Mouse (Mus musculus): ENCODE results near the gene Nucks1. TPM values are rescaled to one million over a fixed set of nuclear protein-coding genes. Genes with fewer than 3 reads are reported as not detected.

Nucks1 gene
- total and polyA plus RNA-seq, 2 experiments from 2014 or later, result 51.7 to 121 TPM

DNA sequence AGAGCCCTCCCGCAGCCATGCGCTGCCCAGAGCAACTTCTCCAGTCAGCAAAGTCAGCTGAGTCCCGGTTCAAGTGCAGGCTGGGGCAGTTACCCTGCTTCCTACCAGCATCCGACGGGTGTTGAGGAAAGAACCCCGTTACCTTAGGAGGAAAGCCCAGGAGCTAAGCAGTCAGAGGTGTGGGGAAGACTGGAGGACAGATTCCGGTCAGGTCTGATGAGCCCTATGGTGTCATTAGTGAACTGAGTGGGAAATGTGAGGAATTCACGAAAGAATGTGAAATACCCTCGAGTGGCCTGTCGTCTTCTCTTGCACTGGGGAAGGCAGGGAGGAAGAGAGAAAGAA is 42.4 kb upstream of the Nucks1 start:
- ATAC-seq (ENCODE audit: low FRiP score), result no peak
- WGBS, result 40% methylated on average over 10 of the region's 10 CpGs
- peak overlapping the region; percentile 46; the same call in 1 of the 2 replicates for H3K9ac ChIP-seq (replicated peaks; ENCODE audit: low read length, poor library complexity, severe bottlenecking)

DNA sequence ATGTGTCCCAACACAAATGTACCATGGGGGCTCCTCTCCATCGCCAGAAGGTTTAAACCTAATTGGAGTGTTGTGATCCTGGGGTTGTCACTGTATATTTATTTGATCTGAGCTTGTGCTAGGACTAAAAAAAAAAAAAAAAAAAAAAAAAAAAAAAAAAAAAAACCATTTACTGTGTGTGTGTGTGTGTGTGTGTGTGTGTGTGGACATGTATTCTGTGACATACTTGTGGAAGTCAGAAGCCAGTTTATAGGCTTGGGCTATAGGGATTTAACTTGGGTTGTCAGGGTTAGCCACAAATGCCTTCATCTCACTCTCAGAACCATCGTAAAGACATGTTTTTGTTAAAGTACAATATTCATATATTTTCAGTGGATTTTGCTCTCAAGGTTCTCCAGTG is 40.8 kb upstream of the Nucks1 start:
- Histone ChIP-seq H3K27me3 (ENCODE audit: insufficient read depth, low read length) (no peaks in the 10 kb centered on the region), H3K27ac (ENCODE audit: low read depth, low read length) (no peak overlapping the region), H3K4me1 (ENCODE audit: insufficient read depth, low read length) (no peaks in the 10 kb centered on the region), H3K4me3 (ENCODE audit: low read depth, low read length) (no peak overlapping the region), H3K9ac (replicated peaks; ENCODE audit: low read length, poor library complexity, severe bottlenecking) (no peak overlapping the region), H3K4me2 (ENCODE audit: low read depth, low read length, poor library complexity, severe bottlenecking) (no peak overlapping the region), H3K9me3 (ENCODE audit: low read length) (no peaks in the 10 kb centered on the region), H3K36me3 (ENCODE audit: insufficient read depth, low read length) (no peaks in the 10 kb centered on the region)
- no peak for DNase-seq (ENCODE audit: low spot score)
- TF ChIP-seq CTCF (IDR thresholded peaks at IDR 0.05), result no peak
- WGBS, result 87% methylated on average over 2 of the region's 2 CpGs
- no peak for ATAC-seq (ENCODE audit: low FRiP score)

More for the DNA sequence above, 42.4 kb upstream of the Nucks1 start:
- Histone ChIP-seq H3K4me1 (ENCODE audit: insufficient read depth, low read length) (no peaks in the 10 kb centered on the region), H3K4me2 (ENCODE audit: low read depth, low read length, poor library complexity, severe bottlenecking) (peak overlapping the region; percentile 93), H3K36me3 (ENCODE audit: insufficient read depth, low read length) (no peaks in the 10 kb centered on the region), H3K27me3 (ENCODE audit: insufficient read depth, low read length) (no peaks in the 10 kb centered on the region), H3K27ac (ENCODE audit: low read depth, low read length) (no peak overlapping the region), H3K4me3 (ENCODE audit: low read depth, low read length) (peak overlapping the region; percentile 58), H3K9me3 (ENCODE audit: low read length) (no peaks in the 10 kb centered on the region)
- no peak for DNase-seq (ENCODE audit: low spot score)
- TF ChIP-seq CTCF (IDR thresholded peaks at IDR 0.05), result no peak

DNA sequence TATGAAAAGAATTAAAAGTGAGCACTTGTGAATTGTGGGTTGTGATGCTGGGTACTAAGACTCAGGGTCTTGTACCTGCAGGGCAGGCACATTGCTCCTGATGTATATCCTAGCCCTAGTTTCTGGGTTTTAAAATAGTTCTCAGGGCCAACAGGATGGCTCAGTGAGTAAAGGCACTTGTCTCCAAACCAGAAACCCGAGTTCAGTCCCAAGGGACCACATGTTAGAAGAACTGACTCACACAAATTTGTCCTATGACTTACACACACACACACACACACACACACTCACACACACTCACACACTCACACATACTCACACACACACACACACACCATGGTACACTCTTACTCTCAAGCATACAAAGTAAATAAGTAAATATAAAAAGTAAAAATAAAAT is 37.5 kb upstream of the Nucks1 start:
- no peak for ATAC-seq (ENCODE audit: low FRiP score)
- Histone ChIP-seq H3K4me2 (ENCODE audit: low read depth, low read length, poor library complexity, severe bottlenecking) (no peak overlapping the region), H3K4me3 (ENCODE audit: low read depth, low read length) (no peak overlapping the region), H3K27me3 (ENCODE audit: insufficient read depth, low read length) (no peaks in the 10 kb centered on the region), H3K4me1 (ENCODE audit: insufficient read depth, low read length) (no peaks in the 10 kb centered on the region), H3K27ac (ENCODE audit: low read depth, low read length) (no peak overlapping the region), H3K36me3 (ENCODE audit: insufficient read depth, low read length) (no peaks in the 10 kb centered on the region), H3K9ac (replicated peaks; ENCODE audit: low read length, poor library complexity, severe bottlenecking) (no peak overlapping the region), H3K9me3 (ENCODE audit: low read length) (no peaks in the 10 kb centered on the region)
- DNase-seq (ENCODE audit: low spot score), result no peak
- TF ChIP-seq CTCF (IDR thresholded peaks at IDR 0.05), result no peak
- WGBS, result 83% methylated on average over 1 of the region's 1 CpGs

DNA sequence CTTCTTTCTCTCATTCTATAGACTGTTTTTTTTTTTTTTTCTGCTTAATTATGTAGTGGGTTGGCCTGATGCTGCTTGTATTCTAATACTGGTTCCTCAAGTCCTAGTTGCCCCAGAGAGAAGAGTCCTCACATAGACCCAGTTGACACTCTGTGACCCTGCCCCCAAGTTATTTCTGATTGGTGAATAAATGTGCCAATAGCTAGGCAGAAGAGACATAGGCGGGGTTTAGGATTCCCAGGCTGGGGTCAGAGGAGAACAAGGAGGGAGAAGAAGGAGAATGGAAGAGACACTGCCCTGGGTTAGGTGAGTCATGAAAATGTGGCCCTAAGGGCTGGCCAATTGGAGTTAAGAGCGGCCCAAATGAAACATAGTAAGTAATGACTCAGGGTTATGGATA is 30.5 kb upstream of the Nucks1 start:
- H3K4me3 ChIP-seq (ENCODE audit: low read depth, low read length), result no peak overlapping the region
- no peak overlapping the region for H3K4me2 ChIP-seq (ENCODE audit: low read depth, low read length, poor library complexity, severe bottlenecking)
- ATAC-seq (ENCODE audit: low FRiP score) (no peak), DNase-seq (ENCODE audit: low spot score) (no peak)
- no peaks in the 10 kb centered on the region for H3K36me3 ChIP-seq (ENCODE audit: insufficient read depth, low read length)
- no peaks in the 10 kb centered on the region for H3K9me3 ChIP-seq (ENCODE audit: low read length)
- no peaks in the 10 kb centered on the region for H3K4me1 ChIP-seq (ENCODE audit: insufficient read depth, low read length)
- H3K27ac ChIP-seq (ENCODE audit: low read depth, low read length), result no peak overlapping the region
- H3K27me3 ChIP-seq (ENCODE audit: insufficient read depth, low read length), result no peaks in the 10 kb centered on the region
- no peak overlapping the region for H3K9ac ChIP-seq (replicated peaks; ENCODE audit: low read length, poor library complexity, severe bottlenecking)
- 86% methylated on average over 2 of the region's 2 CpGs for WGBS
- no peak for TF ChIP-seq CTCF (IDR thresholded peaks at IDR 0.05)

DNA sequence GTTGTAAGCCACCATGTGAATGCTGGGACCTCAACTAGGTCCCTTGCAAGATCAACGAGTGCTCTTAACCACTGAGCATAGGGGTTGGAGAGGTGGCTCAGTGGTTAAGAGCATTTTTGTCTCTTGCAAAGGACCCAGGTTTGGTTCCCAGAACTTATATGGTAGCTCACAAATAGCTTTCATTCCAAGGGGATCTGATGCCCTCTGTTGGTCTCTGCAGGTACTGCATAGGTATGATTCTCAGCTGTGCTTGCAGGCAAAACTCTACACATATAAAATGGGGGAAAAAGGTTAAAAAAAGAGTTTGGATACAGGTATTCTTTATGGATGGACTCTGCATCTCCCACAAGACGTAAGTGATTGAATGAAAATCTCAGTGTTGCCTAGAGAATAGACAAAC is 27.5 kb upstream of the Nucks1 start:
- no peak for ATAC-seq (ENCODE audit: low FRiP score)
- 72% methylated on average over 2 of the region's 2 CpGs for WGBS
- no peaks in the 10 kb centered on the region for H3K36me3 ChIP-seq (ENCODE audit: insufficient read depth, low read length)

DNA sequence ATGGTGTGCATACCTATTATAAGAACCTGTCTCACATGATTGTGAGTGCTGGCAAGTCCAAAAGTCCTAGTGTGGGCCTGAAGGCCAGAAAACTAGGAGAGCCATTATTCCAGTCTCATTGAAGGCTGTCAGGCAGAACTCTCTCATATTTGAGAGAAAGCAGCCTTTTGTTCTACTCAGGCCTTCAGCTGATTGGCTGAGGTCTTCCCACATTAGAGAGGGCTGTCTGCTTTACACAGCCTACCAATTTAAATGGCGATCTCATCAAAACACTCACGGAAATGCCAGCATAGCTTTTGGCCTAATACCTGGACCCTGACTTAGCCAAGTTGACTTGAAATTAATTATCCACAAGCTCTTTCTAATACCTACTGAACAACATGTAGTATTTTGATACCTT is 24.2 kb upstream of the Nucks1 start:
- no peak for DNase-seq (ENCODE audit: low spot score)
- TF ChIP-seq CTCF (IDR thresholded peaks at IDR 0.05), result no peak
- Histone ChIP-seq H3K9ac (replicated peaks; ENCODE audit: low read length, poor library complexity, severe bottlenecking) (no peak overlapping the region), H3K4me3 (ENCODE audit: low read depth, low read length) (no peak overlapping the region), H3K36me3 (ENCODE audit: insufficient read depth, low read length) (no peaks in the 10 kb centered on the region), H3K27ac (ENCODE audit: low read depth, low read length) (no peak overlapping the region), H3K4me1 (ENCODE audit: insufficient read depth, low read length) (no peaks in the 10 kb centered on the region), H3K27me3 (ENCODE audit: insufficient read depth, low read length) (no peaks in the 10 kb centered on the region), H3K9me3 (ENCODE audit: low read length) (no peaks in the 10 kb centered on the region), H3K4me2 (ENCODE audit: low read depth, low read length, poor library complexity, severe bottlenecking) (no peak overlapping the region)
- WGBS, result 62% methylated on average over 2 of the region's 2 CpGs
- no peak for ATAC-seq (ENCODE audit: low FRiP score)

More for the DNA sequence above, 27.5 kb upstream of the Nucks1 start:
- H3K27me3 ChIP-seq (ENCODE audit: insufficient read depth, low read length), result no peaks in the 10 kb centered on the region
- no peak overlapping the region for H3K27ac ChIP-seq (ENCODE audit: low read depth, low read length)
- no peaks in the 10 kb centered on the region for H3K4me1 ChIP-seq (ENCODE audit: insufficient read depth, low read length)
- no peak overlapping the region for H3K4me2 ChIP-seq (ENCODE audit: low read depth, low read length, poor library complexity, severe bottlenecking)
- no peak overlapping the region for H3K4me3 ChIP-seq (ENCODE audit: low read depth, low read length)
- no peak for DNase-seq (ENCODE audit: low spot score)
- TF ChIP-seq CTCF (IDR thresholded peaks at IDR 0.05), result peak; percentile 46
- H3K9ac ChIP-seq (replicated peaks; ENCODE audit: low read length, poor library complexity, severe bottlenecking), result no peak overlapping the region
- H3K9me3 ChIP-seq (ENCODE audit: low read length), result no peaks in the 10 kb centered on the region

Data from midbrain, postnatal 0 days (tissue).